Mouse (Mus musculus) spleen, postnatal 36 days (tissue): ENCODE results near the gene Ccr2.
A peak's percentile ranks its signal among the peaks of the same experiment; 100 is the strongest.
"Not testable (repeated sequence)": the region's sequence is repeated elsewhere in the genome, so short reads cannot be mapped to it uniquely, and the experiment has no call there.

Experiments
- DNase-seq, 2 experiments: peaks; one replicate each; pipeline ENCODE4 v3.0.0; 2022; ENCODE audit warnings: low spot score in 2 of 2, mixed read lengths in 1 of 2

The Ccr2 gene

GRCm38 (mm10) chr9:124101723-124102122, at the start of gene Ccr2:
Gene Ccr2, plus strand, starts transcription at chr9:124101950.
- no peak for DNase-seq

- DNase-seq, result no peak
Measured at GRCm38 (mm10) chr9:124053532-124053931, 48.2 kb upstream of the Ccr2 start.

- DNase-seq, result no peak
Measured at GRCm38 (mm10) chr9:124056158-124056709, 45.5 kb upstream of the Ccr2 start.

DNA sequence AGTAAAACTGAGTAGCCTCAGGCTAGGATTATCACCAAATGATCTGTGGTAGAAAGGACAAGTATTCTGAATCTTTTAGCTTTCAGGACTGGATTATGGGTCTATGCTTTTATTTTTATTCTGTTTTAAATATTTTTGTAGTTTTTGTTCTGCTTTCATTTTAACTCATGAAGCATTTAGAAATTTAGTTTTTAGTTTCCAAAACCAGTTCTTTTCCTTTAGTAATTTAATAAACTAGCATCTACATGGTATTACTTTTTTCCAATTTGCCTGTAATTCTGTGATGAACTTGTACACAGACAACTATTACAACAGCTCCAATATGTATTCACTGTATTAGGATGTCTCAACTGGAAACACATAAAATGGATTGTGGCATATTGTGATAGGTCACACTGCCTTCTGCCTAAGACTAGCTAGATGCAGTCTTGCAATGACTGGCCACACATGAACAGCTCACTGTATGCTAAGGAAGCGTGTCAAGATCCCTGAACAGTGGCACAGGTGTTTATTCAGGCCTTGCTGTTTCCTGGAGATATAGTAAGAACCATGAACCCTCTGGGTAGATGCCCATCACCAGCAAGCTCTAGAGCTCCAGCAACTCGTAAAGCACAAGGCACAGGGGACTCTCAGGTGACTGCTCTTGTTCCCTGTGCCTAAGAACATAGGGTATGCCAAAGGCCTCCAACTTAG, 41.9 kb upstream of the Ccr2 start:
- DNase-seq, result no peak

- DNase-seq, result not testable (repeated sequence)
Measured at GRCm38 (mm10) chr9:124061474-124062432, 40.0 kb upstream of the Ccr2 start.

- no peak for DNase-seq
Measured at GRCm38 (mm10) chr9:124066572-124067103, 35.1 kb upstream of the Ccr2 start.

- DNase-seq, result no peak
Measured at GRCm38 (mm10) chr9:124068098-124069058, 33.4 kb upstream of the Ccr2 start.

GRCm38 (mm10) chr9:124071506-124071905, 30.2 kb upstream of the Ccr2 start:
- peak; percentile 22 to 35 for DNase-seq

- DNase-seq, result no peak
Measured at GRCm38 (mm10) chr9:124079803-124080202, 21.9 kb upstream of the Ccr2 start.

DNA sequence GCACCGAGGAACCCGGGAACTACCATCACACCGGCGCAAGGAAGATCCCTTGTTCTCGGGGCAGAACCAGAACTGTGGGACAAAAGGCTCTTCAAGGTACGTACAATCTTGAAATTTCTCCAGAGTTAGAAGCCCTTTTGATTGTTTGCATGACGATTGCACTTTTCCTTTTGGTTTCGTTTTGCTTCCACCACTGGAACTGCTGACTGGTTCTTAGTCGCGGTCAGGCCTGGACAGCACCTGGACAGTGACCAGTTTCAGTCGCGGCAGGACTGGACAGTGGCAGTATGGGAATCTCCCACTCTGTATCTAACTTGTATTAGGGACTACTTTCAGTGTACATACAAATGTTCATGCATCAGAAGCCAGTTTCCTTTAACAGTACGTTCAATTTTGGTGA, 21.3 kb upstream of the Ccr2 start:
- DNase-seq, result not testable (repeated sequence)

DNA sequence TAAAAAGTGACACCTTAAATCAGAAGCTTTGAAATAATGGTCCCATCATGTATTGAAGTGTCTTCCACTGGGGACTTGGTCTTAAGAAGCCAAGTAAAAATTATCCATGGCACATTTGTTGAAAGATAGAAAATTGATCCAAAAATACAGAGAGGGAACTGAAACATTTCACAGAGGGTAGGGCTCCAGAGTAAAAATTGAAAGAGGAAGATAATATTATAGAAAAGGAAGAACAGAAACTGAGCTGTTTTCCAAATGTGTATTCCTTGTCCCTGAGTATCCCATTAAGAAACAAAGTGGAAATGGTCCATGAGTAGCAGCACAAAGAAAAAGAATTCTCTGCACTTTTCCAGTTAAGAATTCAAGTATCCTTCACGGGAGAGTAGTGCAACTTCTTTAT, 11.3 kb upstream of the Ccr2 start:
- DNase-seq, result no peak

DNA sequence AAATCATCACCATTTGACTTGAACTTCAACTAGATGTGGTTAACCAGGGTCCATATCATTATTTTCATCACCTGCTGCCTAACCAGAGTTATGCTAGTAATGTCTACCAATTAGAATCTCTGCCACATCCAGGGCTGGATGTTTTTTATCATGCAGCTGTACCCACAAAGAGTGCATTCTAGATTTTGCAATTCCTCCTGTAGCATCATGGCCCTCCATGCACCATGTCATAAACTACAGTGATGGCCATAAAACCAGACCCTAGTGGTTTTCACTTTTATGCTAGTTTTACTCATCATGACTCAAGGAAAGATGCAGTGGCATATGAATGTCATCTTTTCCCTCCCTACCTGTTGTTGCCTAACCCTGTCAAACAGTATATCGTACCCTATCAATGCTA, 2.6 kb upstream of the Ccr2 start:
- DNase-seq, result no peak

DNA sequence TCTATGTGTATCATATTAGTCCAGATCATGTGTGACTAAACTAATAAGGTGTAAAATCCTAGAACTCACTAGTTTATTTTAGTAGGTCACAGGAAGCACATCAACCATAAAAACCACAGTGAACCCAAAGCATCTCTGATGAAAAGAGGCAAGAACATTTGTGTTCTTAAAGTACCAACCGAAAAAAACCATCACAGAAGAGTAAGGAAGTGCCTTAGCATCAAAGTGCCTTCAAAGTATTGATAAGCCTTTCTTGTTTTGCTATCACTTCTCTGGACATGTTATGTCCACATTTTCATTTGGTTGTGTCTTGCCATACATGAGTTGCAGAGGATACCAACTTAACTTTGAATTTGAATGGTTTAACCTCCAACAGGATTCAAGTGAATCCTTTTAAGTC, 1.4 kb upstream of the Ccr2 start:
- no peak for DNase-seq

- DNase-seq, result no peak
Measured at GRCm38 (mm10) chr9:124103199-124103598, 1.4 kb downstream of the Ccr2 start.

- DNase-seq, result no peak
Measured at GRCm38 (mm10) chr9:124105196-124105595, 3.4 kb downstream of the Ccr2 start.

GRCm38 (mm10) chr9:124107232-124107631, 5.5 kb downstream of the Ccr2 start:
- DNase-seq, result peak in 1 of 2 experiments; percentile 18

DNA sequence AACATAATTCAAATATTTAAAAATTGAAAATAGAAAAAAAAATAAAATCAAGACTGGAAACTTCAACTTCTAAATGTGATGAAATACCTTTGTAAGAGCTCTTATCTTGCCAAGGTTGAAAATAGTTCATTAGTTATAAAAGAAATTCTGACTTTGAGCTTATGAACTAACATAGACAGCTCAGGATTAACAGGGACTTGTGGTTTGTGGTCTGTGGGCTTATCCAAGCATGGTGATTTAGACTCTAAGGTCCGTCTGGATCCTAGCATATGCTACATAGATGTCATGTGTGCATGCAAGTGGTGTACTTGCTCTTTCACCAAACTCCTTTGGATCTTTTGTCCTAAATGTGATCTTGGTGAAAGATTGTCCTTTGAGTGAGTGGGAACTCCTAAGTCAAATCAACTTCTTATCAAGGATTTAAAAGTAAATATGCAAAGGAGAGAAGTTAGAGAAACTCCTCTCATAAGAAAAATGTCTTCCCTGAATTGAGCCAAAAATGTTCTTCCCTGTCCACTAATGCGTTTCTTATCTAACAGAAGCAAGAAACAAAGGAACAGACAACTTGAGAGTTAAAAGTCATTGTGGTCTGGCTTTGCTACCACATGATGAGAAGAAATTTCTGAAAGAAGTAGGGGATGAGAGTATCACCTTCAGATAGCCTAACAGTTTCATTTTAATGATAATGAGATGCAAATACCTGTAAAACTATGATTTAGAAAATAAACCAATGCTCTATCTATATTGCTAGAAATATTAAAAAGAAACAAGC, 6.8 kb downstream of the Ccr2 start:
- DNase-seq, result no peak

DNA sequence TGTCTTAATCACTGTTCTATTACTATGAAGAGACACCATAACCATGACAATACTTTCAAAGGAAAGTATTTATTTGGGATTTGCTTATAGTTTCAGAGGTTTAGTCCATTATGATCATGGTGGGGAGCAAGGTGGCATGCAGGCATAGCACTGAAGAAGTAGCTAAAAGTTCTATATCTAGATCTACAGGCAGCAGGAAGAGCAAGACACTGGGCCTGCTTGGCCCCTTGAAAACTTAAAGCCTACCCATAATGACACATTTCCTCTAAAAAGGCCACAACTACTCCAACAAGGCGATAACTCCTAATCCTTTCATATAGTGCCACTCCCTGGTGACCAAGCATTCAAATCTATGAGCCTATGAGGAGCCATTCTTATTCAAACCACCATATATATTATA, 10.2 kb downstream of the Ccr2 start:
- no peak for DNase-seq

DNA sequence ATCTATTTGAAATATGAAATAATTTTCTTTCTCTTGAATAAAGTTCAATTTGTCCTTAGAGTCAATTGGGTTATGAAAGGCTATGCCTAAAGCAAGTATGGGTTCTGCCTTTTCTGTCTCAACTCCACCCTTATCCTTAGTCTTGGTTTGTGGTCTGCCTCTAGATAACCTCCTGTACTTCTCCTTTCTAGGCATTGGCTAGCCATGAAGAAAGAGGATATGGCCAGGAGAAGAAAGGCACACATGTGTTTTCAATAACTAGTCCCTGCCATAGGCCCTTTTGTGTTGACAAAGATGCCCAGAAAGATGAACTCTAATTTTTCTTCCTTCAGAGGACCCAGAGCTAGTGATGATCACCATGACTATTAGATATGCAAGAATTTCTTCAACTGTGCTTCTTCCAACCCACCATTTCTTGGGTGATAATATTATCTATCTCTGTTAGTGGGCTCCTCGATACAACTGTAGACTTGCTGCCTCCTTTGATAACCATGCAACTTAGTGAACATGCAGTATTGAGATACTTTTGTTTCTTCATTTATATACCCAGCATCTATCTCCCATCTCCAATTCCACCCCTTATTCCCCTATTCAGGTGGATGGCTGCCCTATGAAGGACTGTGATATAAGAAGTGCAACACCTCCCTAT, 11.0 kb downstream of the Ccr2 start:
- peak; percentile 14 to 21 for DNase-seq

DNA sequence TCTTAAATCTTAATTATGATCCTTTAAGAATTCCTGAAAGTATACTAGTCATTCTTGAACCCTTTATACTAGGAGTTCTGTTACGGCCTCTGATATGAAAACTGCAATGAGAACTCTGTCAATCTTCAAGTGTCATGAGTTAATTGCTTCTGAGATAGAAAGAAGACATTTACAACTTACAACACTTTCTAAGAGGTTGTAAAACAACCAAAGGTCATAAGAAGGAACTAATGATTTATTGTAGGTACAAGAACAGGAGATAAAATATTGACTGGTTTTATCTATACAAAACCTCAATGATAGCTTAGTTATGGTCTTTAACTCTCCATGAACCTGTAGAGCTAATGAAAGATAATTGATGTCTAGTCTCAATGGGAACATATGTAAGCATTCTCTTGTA, 12.0 kb downstream of the Ccr2 start:
- no peak for DNase-seq
